ENCODE assay signal across 8 mouse cellular contexts in genomic region chr11:116463833-116464232, GRCm38 (mm10). TPM values are rescaled to one million over a fixed set of nuclear protein-coding genes. Genes with fewer than 3 reads are reported as not detected.
A peak's percentile ranks its signal among the peaks of the same experiment; 100 is the strongest.
DNase-seq lines count a peak whose midpoint lies in the region; ATAC-seq and TF ChIP-seq lines count a peak whose summit lies in the region.

No protein-coding gene starts in this region.

- no peak overlapping the region for H3K27ac ChIP-seq in midbrain, embryonic 11.5 days (ENCODE audit: low read depth, low read length)
- H3K27ac ChIP-seq in midbrain, embryonic 15.5 days: no peak overlapping the region
- no peak overlapping the region for H3K27ac ChIP-seq in kidney, embryonic 15.5 days
- no peak overlapping the region for H3K27ac ChIP-seq in limb, embryonic 15.5 days
- no peak overlapping the region for H3K27ac ChIP-seq in neural tube, embryonic 11.5 days (ENCODE audit: low read depth, low read length)
- no peak overlapping the region; the same call in 1 of the 2 replicates for H3K27ac ChIP-seq in stomach, postnatal 0 days (replicated peaks)

- no peak overlapping the region for H3K4me2 ChIP-seq in midbrain, embryonic 11.5 days
- H3K4me2 ChIP-seq in midbrain, embryonic 15.5 days: no peak overlapping the region
- no peak overlapping the region for H3K4me2 ChIP-seq in kidney, embryonic 15.5 days
- H3K4me2 ChIP-seq in limb, embryonic 15.5 days: no peak overlapping the region
- no peak overlapping the region for H3K4me2 ChIP-seq in neural tube, embryonic 11.5 days (ENCODE audit: low read depth)
- no peak overlapping the region for H3K4me2 ChIP-seq in stomach, postnatal 0 days (replicated peaks; ENCODE audit: low read depth)

- H3K36me3 ChIP-seq in midbrain, embryonic 11.5 days (ENCODE audit: control insufficient read depth, insufficient read depth, low read length): no peaks in the 10 kb centered on the region
- no peaks in the 10 kb centered on the region for H3K36me3 ChIP-seq in midbrain, embryonic 15.5 days (replicated peaks)
- H3K36me3 ChIP-seq in kidney, embryonic 15.5 days: no peaks in the 10 kb centered on the region
- no peaks in the 10 kb centered on the region for H3K36me3 ChIP-seq in limb, embryonic 15.5 days
- no peaks in the 10 kb centered on the region for H3K36me3 ChIP-seq in neural tube, embryonic 11.5 days (ENCODE audit: control insufficient read depth, insufficient read depth, low read length)
- no peaks in the 10 kb centered on the region for H3K36me3 ChIP-seq in stomach, postnatal 0 days (ENCODE audit: control insufficient read depth, insufficient read depth, low read length)

- H3K9me3 ChIP-seq in midbrain, embryonic 11.5 days (ENCODE audit: control insufficient read depth, low read length): no peaks in the 10 kb centered on the region
- H3K9me3 ChIP-seq in midbrain, embryonic 15.5 days: no peaks in the 10 kb centered on the region
- H3K9me3 ChIP-seq in kidney, embryonic 15.5 days (replicated peaks): no peaks in the 10 kb centered on the region
- H3K9me3 ChIP-seq in limb, embryonic 15.5 days: no peaks in the 10 kb centered on the region
- no peaks in the 10 kb centered on the region for H3K9me3 ChIP-seq in neural tube, embryonic 11.5 days (ENCODE audit: control insufficient read depth, low read length)
- no peaks in the 10 kb centered on the region for H3K9me3 ChIP-seq in stomach, postnatal 0 days (ENCODE audit: control insufficient read depth, low read length)

- 9% methylated on average over 2 of the region's 2 CpGs for WGBS in midbrain, embryonic 11.5 days
- 19% methylated on average over 2 of the region's 2 CpGs for WGBS in midbrain, embryonic 15.5 days
- WGBS in kidney, embryonic 15.5 days: 3% methylated on average over 2 of the region's 2 CpGs
- 0% methylated on average over 2 of the region's 2 CpGs for WGBS in limb, embryonic 15.5 days
- WGBS in neural tube, embryonic 11.5 days: 9% methylated on average over 2 of the region's 2 CpGs
- WGBS in stomach, postnatal 0 days: 4% methylated on average over 2 of the region's 2 CpGs

- peak; percentile 96 for DNase-seq in midbrain, embryonic 11.5 days (ENCODE audit: low spot score, missing footprints)
- peak; percentile 89 for DNase-seq in embryo, embryonic 11 days
- DNase-seq in heart, adult 11 months: peak; percentile 97
- peak; percentile 82 for DNase-seq in neural tube, embryonic 11.5 days (ENCODE audit: low spot score)
- DNase-seq in stomach, postnatal 0 days (ENCODE audit: low spot score): peak; percentile 94

- ATAC-seq in midbrain, embryonic 11.5 days (ENCODE audit: low FRiP score): peak; percentile 40; the same call in 1 of the 2 replicates
- ATAC-seq in midbrain, embryonic 15.5 days (replicated peaks): no peak
- peak; percentile 54; the same call in 1 of the 2 replicates for ATAC-seq in kidney, embryonic 15.5 days (replicated peaks; ENCODE audit: low FRiP score)
- peak; percentile 61 for ATAC-seq in limb, embryonic 15.5 days (ENCODE audit: insufficient number of reproducible peaks, low FRiP score, low TSS enrichment, low read depth)
- no peak for ATAC-seq in neural tube, embryonic 11.5 days (ENCODE audit: insufficient read depth, low FRiP score, low TSS enrichment)
- peak; percentile 91 for ATAC-seq in stomach, postnatal 0 days (ENCODE audit: low FRiP score, low TSS enrichment)

- no peaks in the 10 kb centered on the region for H3K27me3 ChIP-seq in midbrain, embryonic 11.5 days (ENCODE audit: control insufficient read depth, insufficient read depth, low read length)
- H3K27me3 ChIP-seq in midbrain, embryonic 15.5 days (replicated peaks): no peaks in the 10 kb centered on the region
- no peaks in the 10 kb centered on the region for H3K27me3 ChIP-seq in kidney, embryonic 15.5 days
- no peaks in the 10 kb centered on the region for H3K27me3 ChIP-seq in limb, embryonic 15.5 days
- no peaks in the 10 kb centered on the region for H3K27me3 ChIP-seq in neural tube, embryonic 11.5 days (ENCODE audit: control insufficient read depth, insufficient read depth, low read length)
- no peaks in the 10 kb centered on the region for H3K27me3 ChIP-seq in stomach, postnatal 0 days (ENCODE audit: control insufficient read depth, insufficient read depth, low read length)

- H3K4me3 ChIP-seq in midbrain, embryonic 11.5 days (ENCODE audit: low read depth, low read length): no peak overlapping the region
- no peak overlapping the region for H3K4me3 ChIP-seq in midbrain, embryonic 15.5 days
- no peak overlapping the region for H3K4me3 ChIP-seq in kidney, embryonic 15.5 days (replicated peaks)
- no peak overlapping the region for H3K4me3 ChIP-seq in limb, embryonic 15.5 days
- no peak overlapping the region for H3K4me3 ChIP-seq in neural tube, embryonic 11.5 days (ENCODE audit: low read depth, low read length)
- no peak overlapping the region for H3K4me3 ChIP-seq in stomach, postnatal 0 days (ENCODE audit: low read depth, low read length)

- no peaks in the 10 kb centered on the region for H3K4me1 ChIP-seq in midbrain, embryonic 11.5 days (ENCODE audit: control insufficient read depth, insufficient read depth, low read length)
- H3K4me1 ChIP-seq in midbrain, embryonic 15.5 days: no peaks in the 10 kb centered on the region
- H3K4me1 ChIP-seq in kidney, embryonic 15.5 days: peaks cover 4% of the 10 kb centered on the region
- no peaks in the 10 kb centered on the region for H3K4me1 ChIP-seq in limb, embryonic 15.5 days
- H3K4me1 ChIP-seq in neural tube, embryonic 11.5 days (ENCODE audit: control insufficient read depth, insufficient read depth, low read length): no peaks in the 10 kb centered on the region
- no peaks in the 10 kb centered on the region for H3K4me1 ChIP-seq in stomach, postnatal 0 days (replicated peaks; ENCODE audit: control insufficient read depth, insufficient read depth)

- no peak for TF ChIP-seq EP300 in stomach, postnatal 0 days (optimal IDR thresholded peaks at IDR 0.05)

- TF ChIP-seq CTCF in stomach, postnatal 0 days (IDR thresholded peaks at IDR 0.05; ENCODE audit: low read depth): peak; percentile 87

- no peak overlapping the region for H3K9ac ChIP-seq in midbrain, embryonic 11.5 days (ENCODE audit: low read length)
- H3K9ac ChIP-seq in midbrain, embryonic 15.5 days: no peak overlapping the region
- no peak overlapping the region for H3K9ac ChIP-seq in kidney, embryonic 15.5 days
- H3K9ac ChIP-seq in limb, embryonic 15.5 days: no peak overlapping the region
- no peak overlapping the region for H3K9ac ChIP-seq in neural tube, embryonic 11.5 days (ENCODE audit: low read length)
- H3K9ac ChIP-seq in stomach, postnatal 0 days (ENCODE audit: low read length): no peak overlapping the region

RNA-seq across cellular contexts. Expression of gene Qrich2, which starts 2.2 kb away (rescaled TPM):
- 0.08 and 0.14 TPM in 2 replicates for polyA plus RNA-seq in midbrain, embryonic 11.5 days (2014; fragmentation: Nextera tagmentation; extraction: Ambion mirVana)
- polyA plus RNA-seq in midbrain, embryonic 15.5 days (2015; fragmentation: Nextera tagmentation; extraction: Ambion mirVana): not detected in 2 replicates
- polyA plus RNA-seq in kidney, embryonic 15.5 days (2015; fragmentation: Nextera tagmentation; extraction: Ambion mirVana): 0.14 and 0.30 TPM in 2 replicates
- polyA plus RNA-seq in limb, embryonic 15.5 days (2015; fragmentation: Nextera tagmentation; extraction: Ambion mirVana): 0.09 and 0.15 TPM in 2 replicates
- polyA plus RNA-seq in neural tube, embryonic 11.5 days (2014; fragmentation: Nextera tagmentation; extraction: Ambion mirVana): 0.40 TPM in 1 of 2 replicates, not detected in the other
- polyA plus RNA-seq in stomach, postnatal 0 days (2015; fragmentation: Nextera tagmentation; extraction: Ambion mirVana): 0.08 and 0.16 TPM in 2 replicates

RNA-seq across cellular contexts. Expression of gene Ubald2, which starts 29.9 kb away (rescaled TPM):
- 72.3 and 83.0 TPM in 2 replicates for polyA plus RNA-seq in midbrain, embryonic 11.5 days (2014; fragmentation: Nextera tagmentation; extraction: Ambion mirVana)
- 40.9 and 44.2 TPM in 2 replicates for polyA plus RNA-seq in midbrain, embryonic 15.5 days (2015; fragmentation: Nextera tagmentation; extraction: Ambion mirVana)
- 45.7 and 58.1 TPM in 2 replicates for polyA plus RNA-seq in kidney, embryonic 15.5 days (2015; fragmentation: Nextera tagmentation; extraction: Ambion mirVana)
- polyA plus RNA-seq in limb, embryonic 15.5 days (2015; fragmentation: Nextera tagmentation; extraction: Ambion mirVana): 25.9 and 26.6 TPM in 2 replicates
- 90.3 and 92.4 TPM in 2 replicates for polyA plus RNA-seq in neural tube, embryonic 11.5 days (2014; fragmentation: Nextera tagmentation; extraction: Ambion mirVana)
- polyA plus RNA-seq in stomach, postnatal 0 days (2015; fragmentation: Nextera tagmentation; extraction: Ambion mirVana): 35.4 and 35.7 TPM in 2 replicates

RNA-seq across cellular contexts. Expression of gene Prpsap1, which starts 30.2 kb away (rescaled TPM):
- polyA plus RNA-seq in midbrain, embryonic 11.5 days (2014; fragmentation: Nextera tagmentation; extraction: Ambion mirVana): 173 and 183 TPM in 2 replicates
- polyA plus RNA-seq in midbrain, embryonic 15.5 days (2015; fragmentation: Nextera tagmentation; extraction: Ambion mirVana): 199 and 200 TPM in 2 replicates
- polyA plus RNA-seq in kidney, embryonic 15.5 days (2015; fragmentation: Nextera tagmentation; extraction: Ambion mirVana): 196 and 208 TPM in 2 replicates
- polyA plus RNA-seq in limb, embryonic 15.5 days (2015; fragmentation: Nextera tagmentation; extraction: Ambion mirVana): 134 and 138 TPM in 2 replicates
- polyA plus RNA-seq in neural tube, embryonic 11.5 days (2014; fragmentation: Nextera tagmentation; extraction: Ambion mirVana): 212 and 222 TPM in 2 replicates
- 94.0 and 97.1 TPM in 2 replicates for polyA plus RNA-seq in stomach, postnatal 0 days (2015; fragmentation: Nextera tagmentation; extraction: Ambion mirVana)

RNA-seq across cellular contexts. Expression of gene Rnf157, which starts 51.0 kb away (rescaled TPM):
- polyA plus RNA-seq in midbrain, embryonic 11.5 days (2014; fragmentation: Nextera tagmentation; extraction: Ambion mirVana): 17.8 and 18.1 TPM in 2 replicates
- 66.1 and 68.0 TPM in 2 replicates for polyA plus RNA-seq in midbrain, embryonic 15.5 days (2015; fragmentation: Nextera tagmentation; extraction: Ambion mirVana)
- 12.4 and 12.5 TPM in 2 replicates for polyA plus RNA-seq in kidney, embryonic 15.5 days (2015; fragmentation: Nextera tagmentation; extraction: Ambion mirVana)
- 9.9 and 12.3 TPM in 2 replicates for polyA plus RNA-seq in limb, embryonic 15.5 days (2015; fragmentation: Nextera tagmentation; extraction: Ambion mirVana)
- 31.1 and 34.6 TPM in 2 replicates for polyA plus RNA-seq in neural tube, embryonic 11.5 days (2014; fragmentation: Nextera tagmentation; extraction: Ambion mirVana)
- 2.8 and 3.0 TPM in 2 replicates for polyA plus RNA-seq in stomach, postnatal 0 days (2015; fragmentation: Nextera tagmentation; extraction: Ambion mirVana)

Comparison
In these comparisons a context has a peak if more than half of its experiments do, and no peak if none do; other contexts are left out.
1. ATAC-seq: peak in midbrain, embryonic 11.5 days (single experiment), kidney, embryonic 15.5 days (single experiment), limb, embryonic 15.5 days (single experiment) and stomach, postnatal 0 days (single experiment); none in midbrain, embryonic 15.5 days (single experiment) and neural tube, embryonic 11.5 days (single experiment).
2. Peak in every context shown above with its lines, with median percentiles within 50 percentile points of each other: DNase-seq.